Mouse (Mus musculus) ES-Bruce4 (cell line): ENCODE measurements around the gene Sephs1.

Experiments used
- CTCF ChIP-seq: IDR thresholded peaks from one replicate; pipeline ENCODE4 v1.8.1; 2011; ENCODE audit warnings: low read depth, low read length
- EP300 ChIP-seq: IDR thresholded peaks from 2 replicates; pipeline ENCODE4 v1.6.1; 2011; ENCODE audit warnings: low read depth, low read length; ENCODE audit not compliant: insufficient read depth
- POLR2A ChIP-seq: IDR thresholded peaks from one replicate; pipeline ENCODE4 v1.8.1; 2011; ENCODE audit warnings: low read length; ENCODE audit not compliant: insufficient read depth

DNA sequence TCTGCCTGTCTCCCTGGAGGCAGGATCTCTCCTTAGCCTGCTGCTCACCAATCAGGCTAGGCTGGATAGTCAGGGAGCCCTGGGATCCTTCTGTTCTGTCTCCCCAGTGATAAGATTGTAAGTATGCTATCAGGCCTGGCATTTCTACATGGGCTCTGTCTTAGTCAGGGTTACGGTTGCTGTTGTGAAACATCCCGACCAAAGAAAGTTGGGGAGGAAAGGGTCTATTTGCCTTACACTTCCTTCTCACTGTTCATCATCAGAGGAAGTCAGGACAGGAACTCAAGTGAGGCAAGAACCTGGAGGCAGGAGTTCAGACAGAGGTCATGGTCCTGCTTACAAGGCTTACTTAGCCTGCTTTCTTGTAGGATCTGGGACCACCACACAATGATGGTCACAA lies 47.9 kb downstream of the Sephs1 start:
- no peak for TF ChIP-seq EP300
- no peak for TF ChIP-seq POLR2A
- TF ChIP-seq CTCF = no peak
